Mouse (Mus musculus) neural tube, embryonic 10.5 days (tissue): ENCODE measurements around the gene Apc2.

ENCODE experiments used
- DNase-seq: peaks from one replicate; pipeline ENCODE4 v3.0.0-alpha.2; 2017; ENCODE audit warnings: low spot score; ENCODE audit errors: extremely low spot score

The Apc2 gene

GRCm38 (mm10) chr10:80262776-80263365 is 32.9 kb upstream of the Apc2 start:
- DNase-seq = no peak

GRCm38 (mm10) chr10:80264341-80265148 is 31.2 kb upstream of the Apc2 start:
- DNase-seq = peak; percentile 96

- DNase-seq = no peak
These were observed 30.7 kb upstream of the Apc2 start for GRCm38 (mm10) chr10:80265149-80265486.

GRCm38 (mm10) chr10:80270099-80270498 is 25.7 kb upstream of the Apc2 start:
- DNase-seq = no peak

GRCm38 (mm10) chr10:80270734-80271181 is 25.0 kb upstream of the Apc2 start:
- DNase-seq = no peak

- DNase-seq = no peak
These were observed 24.5 kb upstream of the Apc2 start for GRCm38 (mm10) chr10:80271186-80271843.

- DNase-seq = no peak
These were observed 23.7 kb upstream of the Apc2 start for GRCm38 (mm10) chr10:80271870-80272585.

- DNase-seq = no peak
These were observed 21.9 kb upstream of the Apc2 start for GRCm38 (mm10) chr10:80273847-80274246.

GRCm38 (mm10) chr10:80276238-80276637 is 19.5 kb upstream of the Apc2 start:
- DNase-seq = no peak

- no peak for DNase-seq
These were observed 17.4 kb upstream of the Apc2 start for GRCm38 (mm10) chr10:80278390-80278789.

- no peak for DNase-seq
These were observed 16.5 kb upstream of the Apc2 start for GRCm38 (mm10) chr10:80279273-80279672.

- no peak for DNase-seq
These were observed 14.5 kb upstream of the Apc2 start for GRCm38 (mm10) chr10:80281304-80281703.

GRCm38 (mm10) chr10:80281921-80282371 is 13.8 kb upstream of the Apc2 start:
- DNase-seq = no peak

- DNase-seq = no peak
These were observed 13.0 kb upstream of the Apc2 start for GRCm38 (mm10) chr10:80282481-80283441.

GRCm38 (mm10) chr10:80285222-80286070 is 10.3 kb upstream of the Apc2 start:
- DNase-seq = no peak

- DNase-seq = no peak
These were observed 7.7 kb upstream of the Apc2 start for GRCm38 (mm10) chr10:80288097-80288496.

- no peak for DNase-seq
These were observed 7.1 kb upstream of the Apc2 start for GRCm38 (mm10) chr10:80288657-80289056.

- DNase-seq = peak; percentile 96
These were observed 3.3 kb upstream of the Apc2 start, which contains the start of gene Rps15 for GRCm38 (mm10) chr10:80292251-80293146. Rps15 (plus strand) TSS chr10:80292453.

GRCm38 (mm10) chr10:80293325-80293724 is 2.5 kb upstream of the Apc2 start:
- no peak for DNase-seq
